Mouse (Mus musculus): ENCODE measurements around the gene Fthl17e. TPM values are rescaled to one million over a fixed set of nuclear protein-coding genes. Genes with fewer than 3 reads are reported as not detected.
A peak's percentile ranks its signal among the peaks of the same experiment; 100 is the strongest.
"Not testable (repeated sequence)": the region's sequence is repeated elsewhere in the genome, so short reads cannot be mapped to it uniquely, and the experiment has no call there.

Fthl17e gene
- total and polyA plus RNA-seq, 3 experiments = not detected

- not testable (repeated sequence) for H3K79me2 ChIP-seq (ENCODE audit: control insufficient read depth, insufficient read depth, low read length, poor library complexity); H3K4me1 ChIP-seq (ENCODE audit: control insufficient read depth in 1 of 2, insufficient read depth in 2 of 2, low read length in 2 of 2); H3K36me3 ChIP-seq (ENCODE audit: control insufficient read depth in 1 of 2, insufficient read depth in 2 of 2, low read length in 2 of 2); H3K27me3 ChIP-seq (ENCODE audit: control insufficient read depth in 1 of 2, insufficient read depth in 2 of 2, low read length in 2 of 2); H3K27ac ChIP-seq (ENCODE audit: control insufficient read depth, low read depth, low read length); H3K4me3 ChIP-seq (ENCODE audit: control insufficient read depth in 1 of 2, insufficient read depth in 1 of 2, low read depth in 2 of 2, low read length in 2 of 2); H3K9ac ChIP-seq (ENCODE audit: control insufficient read depth, low read depth, low read length, poor library complexity, severe bottlenecking); H3K9me3 ChIP-seq (replicated peaks; ENCODE audit: insufficient read depth, low read length)
- TF ChIP-seq SMC3 (IDR thresholded peaks at IDR 0.05; ENCODE audit: low read depth, low read length) (peak; percentile 55), RAD21 (IDR thresholded peaks at IDR 0.05; ENCODE audit: low read depth, low read length) (peak; percentile 34), CTCF (IDR thresholded peaks at IDR 0.05 in 2 of 3, conservative IDR thresholded peaks at IDR 0.05 in 1 of 3; ENCODE audit: control insufficient read depth in 1 of 3, insufficient read depth in 1 of 3, low read depth in 2 of 3, low read length in 3 of 3, poor library complexity in 1 of 3, severe bottlenecking in 1 of 3) (peak; percentile 20 to 60 (median 46); a peak in 5 of 6 replicates), ZC3H11A (IDR thresholded peaks at IDR 0.05; ENCODE audit: low read depth, low read length) (0 out of 2 replicates have a peak, but pooled peaks have one; percentile 11)
- peak; percentile 31 for DNase-seq (ENCODE audit: low read depth, low spot score)
These were observed 44.4 kb downstream of the Fthl17e start for GRCm38 (mm10) chrX:9077699-9078098.

Other genes starting within 250 kb of the Fthl17e start
- not detected in 2 replicates for gene Ssxb5, start 229.8 kb upstream of the Fthl17e start, total RNA-seq (2012; rRNA removed)
- gene Ssxb5, start 229.8 kb upstream of the Fthl17e start, polyA plus RNA-seq (2012; ENCODE audit: insufficient read depth in 1 of 2, insufficient read length in 2 of 2, low read depth in 1 of 2, low replicate concordance in 2 of 2, missing spikeins in 1 of 2) = not detected
- not detected in 2 replicates for gene Gm6592, start 189.5 kb upstream of the Fthl17e start, total RNA-seq (2012; rRNA removed)
- not detected for gene Gm6592, start 189.5 kb upstream of the Fthl17e start, polyA plus RNA-seq (2012; ENCODE audit: insufficient read depth in 1 of 2, insufficient read length in 2 of 2, low read depth in 1 of 2, low replicate concordance in 2 of 2, missing spikeins in 1 of 2)
- 1.3 and 2.0 TPM in 2 replicates for gene Gm5751, start 159.2 kb upstream of the Fthl17e start, total RNA-seq (2012; rRNA removed)
- gene Gm5751, start 159.2 kb upstream of the Fthl17e start, polyA plus RNA-seq (2012; ENCODE audit: insufficient read depth in 1 of 2, insufficient read length in 2 of 2, low read depth in 1 of 2, low replicate concordance in 2 of 2, missing spikeins in 1 of 2) = 1 to 10 TPM in 1 of 2 experiments, not detected in 1; 2.1 TPM
- not detected in 2 replicates for gene B630019K06Rik, start 141.1 kb upstream of the Fthl17e start, total RNA-seq (2012; rRNA removed)
- gene B630019K06Rik, start 141.1 kb upstream of the Fthl17e start, polyA plus RNA-seq (2012; ENCODE audit: insufficient read depth in 1 of 2, insufficient read length in 2 of 2, low read depth in 1 of 2, low replicate concordance in 2 of 2, missing spikeins in 1 of 2) = under 1 TPM in 1 of 2 experiments, not detected in 1; 0.03 TPM
- not detected in 2 replicates for gene Fthl17b, start 70.5 kb upstream of the Fthl17e start, total RNA-seq (2012; rRNA removed)
- gene Fthl17b, start 70.5 kb upstream of the Fthl17e start, polyA plus RNA-seq (2012; ENCODE audit: insufficient read depth in 1 of 2, insufficient read length in 2 of 2, low read depth in 1 of 2, low replicate concordance in 2 of 2, missing spikeins in 1 of 2) = not detected
- gene Fthl17c, start 56.9 kb upstream of the Fthl17e start, total RNA-seq (2012; rRNA removed) = not detected in 2 replicates
- not detected for gene Fthl17c, start 56.9 kb upstream of the Fthl17e start, polyA plus RNA-seq (2012; ENCODE audit: insufficient read depth in 1 of 2, insufficient read length in 2 of 2, low read depth in 1 of 2, low replicate concordance in 2 of 2, missing spikeins in 1 of 2)
- not detected in 2 replicates for gene Fthl17d, start 46.7 kb upstream of the Fthl17e start, total RNA-seq (2012; rRNA removed)
- not detected for gene Fthl17d, start 46.7 kb upstream of the Fthl17e start, polyA plus RNA-seq (2012; ENCODE audit: insufficient read depth in 1 of 2, insufficient read length in 2 of 2, low read depth in 1 of 2, low replicate concordance in 2 of 2, missing spikeins in 1 of 2)
- not detected in 2 replicates for gene Fthl17f, start 29.5 kb downstream of the Fthl17e start, total RNA-seq (2012; rRNA removed)
- not detected for gene Fthl17f, start 29.5 kb downstream of the Fthl17e start, polyA plus RNA-seq (2012; ENCODE audit: insufficient read depth in 1 of 2, insufficient read length in 2 of 2, low read depth in 1 of 2, low replicate concordance in 2 of 2, missing spikeins in 1 of 2)
- gene 4930402K13Rik, start 71.1 kb downstream of the Fthl17e start, total RNA-seq (2012; rRNA removed) = not detected in 2 replicates
- not detected for gene 4930402K13Rik, start 71.1 kb downstream of the Fthl17e start, polyA plus RNA-seq (2012; ENCODE audit: insufficient read depth in 1 of 2, insufficient read length in 2 of 2, low read depth in 1 of 2, low replicate concordance in 2 of 2, missing spikeins in 1 of 2)
- not detected in 2 replicates for gene Lancl3, start 166.4 kb downstream of the Fthl17e start, total RNA-seq (2012; rRNA removed)
- under 1 TPM in 1 of 2 experiments, not detected in 1; 0.03 TPM for gene Lancl3, start 166.4 kb downstream of the Fthl17e start, polyA plus RNA-seq (2012; ENCODE audit: insufficient read depth in 1 of 2, insufficient read length in 2 of 2, low read depth in 1 of 2, low replicate concordance in 2 of 2, missing spikeins in 1 of 2)
- not detected in 2 replicates for gene Gm14862, start 223.4 kb downstream of the Fthl17e start, total RNA-seq (2012; rRNA removed)
- gene Gm14862, start 223.4 kb downstream of the Fthl17e start, polyA plus RNA-seq (2012; ENCODE audit: insufficient read depth in 1 of 2, insufficient read length in 2 of 2, low read depth in 1 of 2, low replicate concordance in 2 of 2, missing spikeins in 1 of 2) = not detected
- 10.7 and 11.1 TPM in 2 replicates for gene Xk, start 239.3 kb downstream of the Fthl17e start, total RNA-seq (2012; rRNA removed)
- 10 to 100 TPM in 1 of 2 experiments, not detected in 1; 36.6 TPM for gene Xk, start 239.3 kb downstream of the Fthl17e start, polyA plus RNA-seq (2012; ENCODE audit: insufficient read depth in 1 of 2, insufficient read length in 2 of 2, low read depth in 1 of 2, low replicate concordance in 2 of 2, missing spikeins in 1 of 2)

Measured in MEL (cell line).